Mouse (Mus musculus) embryonic facial prominence, embryonic 10.5 days (tissue): ENCODE measurements around the gene Slc29a4. TPM values are rescaled to one million over a fixed set of nuclear protein-coding genes. Genes with fewer than 3 reads are reported as not detected.

Experiments
- DNase-seq: peaks from one replicate; pipeline ENCODE4 v3.0.0-alpha.2; 2017; ENCODE audit warnings: low spot score
- H3K27ac ChIP-seq: fragments of 300-500 bp; sonication (generic); replicated peaks from 2 replicates; pipeline ENCODE4 v1.5.1; 2016; ENCODE audit warnings: mild to moderate bottlenecking
- H3K27me3 ChIP-seq: fragments of 300-500 bp; sonication (generic); replicated peaks from 2 replicates; pipeline ENCODE4 v1.6.1; 2016; ENCODE audit warnings: low read depth, mild to moderate bottlenecking; ENCODE audit not compliant: poor library complexity, severe bottlenecking
- H3K36me3 ChIP-seq: fragments of 300-500 bp; sonication (generic); replicated peaks from 2 replicates; pipeline ENCODE4 v1.6.1; 2016; ENCODE audit warnings: mild to moderate bottlenecking, moderate library complexity
- H3K4me1 ChIP-seq: fragments of 300-500 bp; sonication (generic); 2 replicates; pipeline ENCODE4 v1.6.1; 2016
- H3K4me3 ChIP-seq: fragments of 300-500 bp; sonication (generic); 2 replicates; pipeline ENCODE4 v1.5.1; 2016; ENCODE audit warnings: mild to moderate bottlenecking, moderate library complexity
- H3K9me3 ChIP-seq: fragments of 300-500 bp; sonication (generic); 2 replicates; pipeline ENCODE4 v1.6.1; 2016; ENCODE audit warnings: mild to moderate bottlenecking
- WGBS: fragments of 180-500 bp; shearing (Covaris S2); methylation state at CpG from one replicate; pipeline ENCODE4 v1.1.7; 2016; 5-methylcytosine and 5-hydroxymethylcytosine counted together
- polyA plus RNA-seq: library from polyadenylated mRNA; unstranded; fragments of >200 nt; fragmentation: Nextera tagmentation; extraction: Ambion mirVana; gene quantifications from 2 replicates; pipeline ENCODE4 v1.2.1, GENCODE M21; 2016

The Slc29a4 gene
- polyA plus RNA-seq, 1 experiment from 2014 or later: 19.6 TPM

GRCm38 (mm10) chr5:142679065-142679464 lies 13.2 kb upstream of the Slc29a4 start:
- H3K27ac ChIP-seq: no peak overlapping the region
- WGBS: 94% methylated on average over 1 of the region's 1 CpGs
- H3K36me3 ChIP-seq: no peaks in the 10 kb centered on the region
- no peak overlapping the region for H3K4me3 ChIP-seq
- H3K9me3 ChIP-seq: no peaks in the 10 kb centered on the region
- no peak for DNase-seq
- H3K4me1 ChIP-seq: no peaks in the 10 kb centered on the region
- H3K27me3 ChIP-seq: no peaks in the 10 kb centered on the region

- no peaks in the 10 kb centered on the region for H3K27me3 ChIP-seq
- 83% methylated on average over 3 of the region's 3 CpGs for whole genome bisulfite sequencing
- DNase-seq: no peak
- no peaks in the 10 kb centered on the region for H3K9me3 ChIP-seq
- no peaks in the 10 kb centered on the region for H3K36me3 ChIP-seq
- H3K4me1 ChIP-seq: no peaks in the 10 kb centered on the region
- no peak overlapping the region for H3K4me3 ChIP-seq
- H3K27ac ChIP-seq: no peak overlapping the region
Measured at GRCm38 (mm10) chr5:142681911-142682310, 10.4 kb upstream of the Slc29a4 start.

GRCm38 (mm10) chr5:142682529-142682928 lies 9.8 kb upstream of the Slc29a4 start:
- H3K4me1 ChIP-seq: no peaks in the 10 kb centered on the region
- 87% methylated on average over 5 of the region's 5 CpGs for WGBS

GRCm38 (mm10) chr5:142688866-142689265 lies 3.4 kb upstream of the Slc29a4 start:
- Histone ChIP-seq H3K27ac (no peak overlapping the region), H3K4me1 (no peaks in the 10 kb centered on the region), H3K36me3 (no peaks in the 10 kb centered on the region), H3K27me3 (no peaks in the 10 kb centered on the region), H3K9me3 (no peaks in the 10 kb centered on the region), H3K4me3 (no peak overlapping the region)
- 54% methylated on average over 6 of the region's 6 CpGs for WGBS
- no peak for DNase-seq

More at GRCm38 (mm10) chr5:142682529-142682928, 9.8 kb upstream of the Slc29a4 start:
- Histone ChIP-seq H3K27ac (no peak overlapping the region), H3K9me3 (no peaks in the 10 kb centered on the region), H3K36me3 (no peaks in the 10 kb centered on the region), H3K4me3 (no peak overlapping the region), H3K27me3 (no peaks in the 10 kb centered on the region)
- no peak for DNase-seq

GRCm38 (mm10) chr5:142690343-142690742 lies 2.0 kb upstream of the Slc29a4 start:
- H3K9me3 ChIP-seq: no peaks in the 10 kb centered on the region
- H3K27ac ChIP-seq: no peak overlapping the region
- no peak overlapping the region for H3K4me3 ChIP-seq
- 0 out of 2 replicates have a peak, but pooled peaks cover 5% of the 10 kb centered on the region for H3K27me3 ChIP-seq
- H3K4me1 ChIP-seq: no peaks in the 10 kb centered on the region
- no peaks in the 10 kb centered on the region for H3K36me3 ChIP-seq
- WGBS: 80% methylated on average over 3 of the region's 3 CpGs
- no peak for DNase-seq

- H3K9me3 ChIP-seq: no peaks in the 10 kb centered on the region
- DNase-seq: no peak
- H3K27me3 ChIP-seq: 0 out of 2 replicates have a peak, but pooled peaks cover 7% of the 10 kb centered on the region
- H3K4me1 ChIP-seq: no peaks in the 10 kb centered on the region
- H3K4me3 ChIP-seq: no peak overlapping the region
- H3K27ac ChIP-seq: no peak overlapping the region
- no peaks in the 10 kb centered on the region for H3K36me3 ChIP-seq
- 77% methylated on average over 12 of the region's 12 CpGs for WGBS
Measured at GRCm38 (mm10) chr5:142692971-142693737, 842 bp downstream of the Slc29a4 start.

- DNase-seq: no peak
Measured at GRCm38 (mm10) chr5:142693738-142694430, 1.6 kb downstream of the Slc29a4 start.

GRCm38 (mm10) chr5:142694627-142695340 lies 2.5 kb downstream of the Slc29a4 start:
- Histone ChIP-seq H3K27me3 (0 out of 2 replicates have a peak, but pooled peaks cover 7% of the 10 kb centered on the region), H3K36me3 (no peaks in the 10 kb centered on the region), H3K9me3 (no peaks in the 10 kb centered on the region), H3K4me3 (no peak overlapping the region), H3K27ac (no peak overlapping the region), H3K4me1 (no peaks in the 10 kb centered on the region)
- peak; percentile 83 for DNase-seq
- WGBS: 11% methylated on average over 12 of the region's 12 CpGs

More at GRCm38 (mm10) chr5:142693738-142694430, 1.6 kb downstream of the Slc29a4 start:
- Histone ChIP-seq H3K27me3 (0 out of 2 replicates have a peak, but pooled peaks cover 7% of the 10 kb centered on the region), H3K4me3 (no peak overlapping the region), H3K4me1 (no peaks in the 10 kb centered on the region), H3K36me3 (no peaks in the 10 kb centered on the region), H3K27ac (no peak overlapping the region), H3K9me3 (no peaks in the 10 kb centered on the region)
- WGBS: 58% methylated on average over 8 of the region's 8 CpGs

- no peak for DNase-seq
- H3K4me1 ChIP-seq: peaks cover 3% of the 10 kb centered on the region; the same call in 1 of the 2 replicates
- WGBS: 34% methylated on average over 6 of the region's 6 CpGs
- no peaks in the 10 kb centered on the region for H3K36me3 ChIP-seq
- H3K27me3 ChIP-seq: peaks cover 22% of the 10 kb centered on the region
- H3K4me3 ChIP-seq: no peak overlapping the region
- H3K9me3 ChIP-seq: no peaks in the 10 kb centered on the region
- no peak overlapping the region for H3K27ac ChIP-seq
Measured at GRCm38 (mm10) chr5:142696258-142696657, 3.9 kb downstream of the Slc29a4 start.

GRCm38 (mm10) chr5:142696865-142697264 lies 4.6 kb downstream of the Slc29a4 start:
- 85% methylated on average over 6 of the region's 6 CpGs for WGBS
- Histone ChIP-seq H3K36me3 (no peaks in the 10 kb centered on the region), H3K4me1 (peaks cover 10% of the 10 kb centered on the region), H3K9me3 (no peaks in the 10 kb centered on the region), H3K4me3 (no peak overlapping the region), H3K27ac (no peak overlapping the region), H3K27me3 (peaks cover 28% of the 10 kb centered on the region)
- no peak for DNase-seq

- no peaks in the 10 kb centered on the region for H3K9me3 ChIP-seq
- no peak for DNase-seq
- no peak overlapping the region for H3K4me3 ChIP-seq
- no peak overlapping the region for H3K27ac ChIP-seq
- peaks cover 18% of the 10 kb centered on the region for H3K4me1 ChIP-seq
- H3K27me3 ChIP-seq: peaks cover 31% of the 10 kb centered on the region
- WGBS: 69% methylated on average over 2 of the region's 2 CpGs
- H3K36me3 ChIP-seq: no peaks in the 10 kb centered on the region
Measured at GRCm38 (mm10) chr5:142697742-142698141, 5.4 kb downstream of the Slc29a4 start.

- 10% methylated on average over 15 of the region's 15 CpGs for WGBS
- DNase-seq: peak; percentile 52
- H3K9me3 ChIP-seq: no peaks in the 10 kb centered on the region
- peaks cover 27% of the 10 kb centered on the region for H3K4me1 ChIP-seq
- H3K27ac ChIP-seq: no peak overlapping the region
- peaks cover 13% of the 10 kb centered on the region for H3K36me3 ChIP-seq
- peak overlapping the region; percentile 76 for H3K4me3 ChIP-seq
- H3K27me3 ChIP-seq: peaks cover 37% of the 10 kb centered on the region
Measured at GRCm38 (mm10) chr5:142700842-142701589, 8.7 kb downstream of the Slc29a4 start.
